Mouse (Mus musculus): ENCODE measurements around the gene Tmem178b.

The Tmem178b gene

GRCm38 (mm10) chr6:40015711-40016460 is 142.8 kb downstream of the Tmem178b start:
- no peak for DNase-seq (ENCODE audit: low read depth, low spot score)

GRCm38 (mm10) chr6:40019396-40019795 is 146.3 kb downstream of the Tmem178b start:
- no peak for DNase-seq (ENCODE audit: low read depth, low spot score)

- peak; percentile 64 for DNase-seq (ENCODE audit: low read depth, low spot score)
Measured at GRCm38 (mm10) chr6:40023592-40024335, 150.7 kb downstream of the Tmem178b start.

GRCm38 (mm10) chr6:40024336-40024934 is 151.4 kb downstream of the Tmem178b start:
- no peak for DNase-seq (ENCODE audit: low read depth, low spot score)

GRCm38 (mm10) chr6:40032901-40033300 is 159.8 kb downstream of the Tmem178b start:
- no peak for DNase-seq (ENCODE audit: low read depth, low spot score)

GRCm38 (mm10) chr6:40033935-40034334 is 160.9 kb downstream of the Tmem178b start:
- DNase-seq (ENCODE audit: low read depth, low spot score), result no peak

GRCm38 (mm10) chr6:40048969-40049908 is 176.2 kb downstream of the Tmem178b start:
- peak; percentile 80 for DNase-seq (ENCODE audit: low read depth, low spot score)

GRCm38 (mm10) chr6:40049909-40050484 is 176.9 kb downstream of the Tmem178b start:
- DNase-seq (ENCODE audit: low read depth, low spot score), result no peak

GRCm38 (mm10) chr6:40051698-40052097 is 178.6 kb downstream of the Tmem178b start:
- no peak for DNase-seq (ENCODE audit: low read depth, low spot score)

GRCm38 (mm10) chr6:40052593-40052992 is 179.5 kb downstream of the Tmem178b start:
- no peak for DNase-seq (ENCODE audit: low read depth, low spot score)

- no peak for DNase-seq (ENCODE audit: low read depth, low spot score)
Measured at GRCm38 (mm10) chr6:40059466-40059865, 186.4 kb downstream of the Tmem178b start.

GRCm38 (mm10) chr6:40061327-40062189 is 188.5 kb downstream of the Tmem178b start:
- no peak for DNase-seq (ENCODE audit: low read depth, low spot score)

- DNase-seq (ENCODE audit: low read depth, low spot score), result no peak
Measured at GRCm38 (mm10) chr6:40062190-40062501, 189.1 kb downstream of the Tmem178b start.

- DNase-seq (ENCODE audit: low read depth, low spot score), result no peak
Measured at GRCm38 (mm10) chr6:40063438-40063837, 190.4 kb downstream of the Tmem178b start.

GRCm38 (mm10) chr6:40063899-40064298 is 190.8 kb downstream of the Tmem178b start:
- DNase-seq (ENCODE audit: low read depth, low spot score), result no peak

GRCm38 (mm10) chr6:40064342-40064741 is 191.3 kb downstream of the Tmem178b start:
- no peak for DNase-seq (ENCODE audit: low read depth, low spot score)

GRCm38 (mm10) chr6:40068467-40068866 is 195.4 kb downstream of the Tmem178b start:
- DNase-seq (ENCODE audit: low read depth, low spot score), result no peak

GRCm38 (mm10) chr6:40071007-40071406 is 197.9 kb downstream of the Tmem178b start:
- DNase-seq (ENCODE audit: low read depth, low spot score), result no peak

GRCm38 (mm10) chr6:40076089-40076488 is 203.0 kb downstream of the Tmem178b start:
- no peak for DNase-seq (ENCODE audit: low read depth, low spot score)

GRCm38 (mm10) chr6:40076670-40077313 is 203.7 kb downstream of the Tmem178b start:
- no peak for DNase-seq (ENCODE audit: low read depth, low spot score)

Measured in brain, embryonic 18.5 days (tissue).